Mouse (Mus musculus) heart, postnatal 10 days (tissue): ENCODE measurements around the gene Gm9049. TPM values are rescaled to one million over a fixed set of nuclear protein-coding genes. Genes with fewer than 3 reads are reported as not detected.
"Not testable (repeated sequence)": the region's sequence is repeated elsewhere in the genome, so short reads cannot be mapped to it uniquely, and the experiment has no call there.

Experiments used
- DNase-seq, 2 experiments: peaks; one replicate each; pipeline ENCODE4 v3.0.0; 2021
- intact Hi-C: fragments of 180-260 bp; cut with DNase I; formaldehyde crosslinking; loops from one replicate; pipeline ENCODE4 v1.15.1; 2025
- total RNA-seq, 2 experiments: library from RNA; stranded (reverse); gene quantifications; 2 replicates each; pipeline ENCODE4 v1.2.3; 2021

Gm9049 gene
- not detected for total RNA-seq

- DNase-seq, result not testable (repeated sequence)
Measured at GRCm38 (mm10) chr10:118354005-118354404, at the start of gene Gm9049. Gene Gm9049, minus strand, starts transcription at chr10:118354105.

GRCm38 (mm10) chr10:118399917-118400316, 46.0 kb upstream of the Gm9049 start:
- no peak for DNase-seq
- intact Hi-C loops, result no loop called here

More at GRCm38 (mm10) chr10:118354005-118354404, at the start of gene Gm9049:
- intact Hi-C loops, result not testable (repeated sequence)

GRCm38 (mm10) chr10:118370443-118370842, 16.5 kb upstream of the Gm9049 start:
- peak; percentile 85 to 90 for DNase-seq
- intact Hi-C loops, result loop anchor here (1.0 to 2.0 kb wide), 3 partner anchors 214 to 710 kb away; no protein-coding TSS in a partner anchor

DNA sequence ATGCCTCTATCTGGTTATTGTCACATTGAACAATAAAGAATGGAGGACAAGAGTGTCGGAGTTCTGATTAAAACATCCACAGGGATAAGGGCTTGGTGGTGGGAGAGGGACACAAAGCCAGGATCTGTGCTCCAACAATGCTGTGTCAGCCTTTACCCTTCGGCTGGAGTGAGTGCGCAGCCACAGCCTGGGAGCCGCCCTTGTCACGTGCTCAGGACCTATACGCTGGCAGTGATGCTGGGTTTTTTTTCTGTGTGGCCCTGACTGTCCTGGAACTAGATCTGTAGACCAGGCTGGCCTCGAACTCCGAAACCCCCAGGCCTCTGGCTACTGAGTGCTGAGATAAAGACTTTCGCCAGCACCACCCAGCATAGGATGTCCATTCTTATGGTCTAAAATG, 15.6 kb upstream of the Gm9049 start:
- intact Hi-C loops, result no loop called here
- no peak for DNase-seq

- DNase-seq, intact Hi-C loops: not testable (repeated sequence)
Measured at GRCm38 (mm10) chr10:118348579-118348978, 5.3 kb downstream of the Gm9049 start, which contains the start of gene Gm9048. Gene Gm9048, minus strand, starts transcription at chr10:118348679.

GRCm38 (mm10) chr10:118343155-118343554, 10.8 kb downstream of the Gm9049 start, which contains the start of gene Gm9046:
Gene Gm9046, minus strand, starts transcription at chr10:118343255.
- intact Hi-C loops, DNase-seq: not testable (repeated sequence)

GRCm38 (mm10) chr10:118337731-118338130, 16.2 kb downstream of the Gm9049 start, which contains the start of gene Gm9045:
Gene Gm9045, minus strand, starts transcription at chr10:118337831.
- intact Hi-C loops, DNase-seq: not testable (repeated sequence)

DNA sequence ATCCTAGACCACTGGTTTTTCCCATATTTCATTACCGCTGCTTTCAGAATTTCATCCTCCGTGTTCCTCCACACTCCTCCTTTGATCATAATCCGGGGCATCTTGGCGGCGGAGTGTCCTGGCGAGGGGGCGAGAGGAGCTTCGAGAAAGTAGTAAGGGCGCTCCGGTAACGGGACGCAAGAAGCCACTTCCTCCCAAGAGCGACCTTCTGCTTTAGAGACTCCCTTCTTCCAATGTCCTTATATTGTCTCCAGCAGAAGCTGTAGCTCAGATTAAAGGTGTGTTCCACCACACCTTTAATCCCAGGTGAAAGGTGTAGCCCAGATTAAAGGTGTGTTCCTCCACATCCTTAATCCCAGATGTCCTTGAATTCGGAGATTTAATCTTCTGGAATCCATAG, 21.6 kb downstream of the Gm9049 start, which contains the start of gene Gm9044:
Gm9044 (minus strand) TSS at position 101 of the 400 bp plus-strand sequence.
- DNase-seq, intact Hi-C loops: not testable (repeated sequence)

DNA sequence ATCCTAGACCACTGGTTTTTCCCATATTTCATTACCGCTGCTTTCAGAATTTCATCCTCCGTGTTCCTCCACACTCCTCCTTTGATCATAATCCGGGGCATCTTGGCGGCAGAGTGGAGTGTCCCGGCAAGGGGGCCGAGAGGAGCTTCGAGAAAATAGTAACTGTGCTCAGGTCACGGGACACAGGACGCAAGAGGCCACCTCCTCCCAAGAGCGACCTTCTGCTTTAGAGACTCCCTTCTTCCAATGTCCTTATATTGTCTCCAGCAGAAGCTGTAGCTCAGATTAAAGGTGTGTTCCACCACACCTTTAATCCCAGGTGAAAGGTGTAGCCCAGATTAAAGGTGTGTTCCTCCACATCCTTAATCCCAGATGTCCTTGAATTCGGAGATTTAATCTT, 27.0 kb downstream of the Gm9049 start, which contains the start of gene Gm9040:
Gm9040 (minus strand) TSS at position 101 of the 400 bp plus-strand sequence.
- intact Hi-C loops, DNase-seq: not testable (repeated sequence)

DNA sequence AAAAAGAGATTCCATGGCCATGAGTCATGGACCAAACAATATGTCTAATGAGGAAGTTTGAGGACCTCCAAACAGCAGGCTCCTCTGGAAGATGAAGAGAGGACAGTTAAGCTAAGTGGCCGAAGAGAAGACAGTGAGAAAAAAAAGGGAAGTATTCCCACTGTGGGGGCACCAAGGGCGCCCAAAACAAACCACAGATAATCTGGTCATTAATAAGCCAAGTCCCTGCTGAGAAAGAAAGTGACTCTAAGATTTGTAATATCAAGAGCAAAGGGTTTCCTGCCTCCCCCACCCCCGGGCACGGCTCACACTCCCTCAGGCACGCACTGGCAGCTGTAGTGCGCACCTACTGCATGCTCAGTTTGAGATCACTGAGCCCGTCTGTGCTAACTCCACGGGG, 34.9 kb downstream of the Gm9049 start:
- no peak for DNase-seq
- intact Hi-C loops, result no loop called here

DNA sequence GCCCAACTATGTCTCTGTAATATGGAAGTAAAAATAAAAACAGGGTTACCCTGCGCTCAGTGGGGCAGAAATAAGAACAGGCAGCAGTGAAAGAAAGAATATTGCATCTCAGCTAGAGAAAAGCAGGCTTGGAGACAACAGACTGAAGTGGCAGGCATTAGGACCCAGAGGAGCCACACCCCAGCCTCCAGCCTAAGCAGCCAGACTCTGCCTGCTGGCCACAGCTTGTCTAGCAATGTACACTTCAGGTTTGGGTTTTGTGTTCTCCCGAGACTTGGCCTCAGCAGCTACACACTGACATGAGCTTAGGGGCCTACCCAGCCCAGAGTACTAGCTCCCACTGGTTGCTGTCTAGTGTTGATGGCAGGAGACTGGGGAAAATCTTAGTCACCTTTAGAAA, 51.8 kb downstream of the Gm9049 start:
- intact Hi-C loops, DNase-seq: not testable (repeated sequence)

Other genes with a start within 250 kb of the Gm9049 start
- gene Mdm1, start 212.3 kb downstream of the Gm9049 start, total RNA-seq, result 1 to 10 TPM; 5.6 to 6.6 TPM
- not detected for gene Il22, start 149.2 kb downstream of the Gm9049 start, total RNA-seq
- under 1 TPM; 0.65 to 0.67 TPM for gene Gm32717, start 113.3 kb downstream of the Gm9049 start, total RNA-seq
- under 1 TPM; 0.65 to 0.67 TPM for gene Gm32802, start 95.4 kb downstream of the Gm9049 start, total RNA-seq
- gene Iltifb, start 59.1 kb downstream of the Gm9049 start, total RNA-seq, result not detected
- gene Gm9040, start 27.1 kb downstream of the Gm9049 start, total RNA-seq, result not detected
- gene Gm9044, start 21.7 kb downstream of the Gm9049 start, total RNA-seq, result not detected
- gene Gm9045, start 16.3 kb downstream of the Gm9049 start, total RNA-seq, result not detected
- gene Gm9046, start 10.8 kb downstream of the Gm9049 start, total RNA-seq, result not detected
- not detected for gene Gm9048, start 5.4 kb downstream of the Gm9049 start, total RNA-seq
- gene Ifng, start 86.9 kb upstream of the Gm9049 start, total RNA-seq, result not detected